Mouse (Mus musculus): ENCODE results near the gene Lrrc74a. TPM values are rescaled to one million over a fixed set of nuclear protein-coding genes. Genes with fewer than 3 reads are reported as not detected.

The Lrrc74a gene
- polyA plus RNA-seq, 1 experiment from 2014 or later, result not detected

GRCm38 (mm10) chr12:86714026-86714425, 20.1 kb upstream of the Lrrc74a start:
- Histone ChIP-seq H3K27ac (no peak overlapping the region), H3K9ac (no peak overlapping the region), H3K4me3 (replicated peaks; ENCODE audit: low read length) (no peak overlapping the region), H3K36me3 (replicated peaks; ENCODE audit: control insufficient read depth, insufficient read depth) (peaks cover 15% of the 10 kb centered on the region), H3K4me1 (replicated peaks; ENCODE audit: control insufficient read depth, insufficient read depth, low read length) (no peaks in the 10 kb centered on the region), H3K9me3 (ENCODE audit: control insufficient read depth, low read length) (no peaks in the 10 kb centered on the region), H3K4me2 (replicated peaks) (no peak overlapping the region), H3K27me3 (ENCODE audit: control insufficient read depth, insufficient read depth, low read length) (no peaks in the 10 kb centered on the region)
- ATAC-seq (ENCODE audit: low FRiP score), result no peak
- no peak for DNase-seq (ENCODE audit: low spot score)
- 79% methylated on average over 5 of the region's 5 CpGs for WGBS

- Histone ChIP-seq H3K9me3 (ENCODE audit: control insufficient read depth, low read length) (no peaks in the 10 kb centered on the region), H3K4me1 (replicated peaks; ENCODE audit: control insufficient read depth, insufficient read depth, low read length) (no peaks in the 10 kb centered on the region), H3K36me3 (replicated peaks; ENCODE audit: control insufficient read depth, insufficient read depth) (peaks cover 19% of the 10 kb centered on the region), H3K4me2 (replicated peaks) (no peak overlapping the region), H3K4me3 (replicated peaks; ENCODE audit: low read length) (no peak overlapping the region), H3K27ac (no peak overlapping the region), H3K9ac (no peak overlapping the region), H3K27me3 (ENCODE audit: control insufficient read depth, insufficient read depth, low read length) (no peaks in the 10 kb centered on the region)
- WGBS, result 50% methylated on average over 5 of the region's 5 CpGs
- no peak for ATAC-seq (ENCODE audit: low FRiP score)
- peak; percentile 72 for DNase-seq (ENCODE audit: low spot score)
Observed at GRCm38 (mm10) chr12:86715401-86715800, 18.8 kb upstream of the Lrrc74a start.

GRCm38 (mm10) chr12:86716962-86717361, 17.2 kb upstream of the Lrrc74a start:
- H3K4me2 ChIP-seq (replicated peaks), result no peak overlapping the region
- ATAC-seq (ENCODE audit: low FRiP score) (no peak), DNase-seq (ENCODE audit: low spot score) (no peak)
- H3K4me3 ChIP-seq (replicated peaks; ENCODE audit: low read length), result no peak overlapping the region
- H3K4me1 ChIP-seq (replicated peaks; ENCODE audit: control insufficient read depth, insufficient read depth, low read length), result no peaks in the 10 kb centered on the region
- peaks cover 19% of the 10 kb centered on the region for H3K36me3 ChIP-seq (replicated peaks; ENCODE audit: control insufficient read depth, insufficient read depth)
- 94% methylated on average over 11 of the region's 11 CpGs for WGBS
- no peaks in the 10 kb centered on the region for H3K9me3 ChIP-seq (ENCODE audit: control insufficient read depth, low read length)
- H3K9ac ChIP-seq, result no peak overlapping the region
- no peaks in the 10 kb centered on the region for H3K27me3 ChIP-seq (ENCODE audit: control insufficient read depth, insufficient read depth, low read length)
- no peak overlapping the region for H3K27ac ChIP-seq

GRCm38 (mm10) chr12:86719961-86720639, 14.1 kb upstream of the Lrrc74a start:
- H3K27ac ChIP-seq, result no peak overlapping the region
- H3K9me3 ChIP-seq (ENCODE audit: control insufficient read depth, low read length), result no peaks in the 10 kb centered on the region
- WGBS, result 88% methylated on average over 18 of the region's 18 CpGs

GRCm38 (mm10) chr12:86721453-86721852, 12.7 kb upstream of the Lrrc74a start:
- no peak overlapping the region for H3K9ac ChIP-seq
- 81% methylated on average over 5 of the region's 5 CpGs for WGBS

More at GRCm38 (mm10) chr12:86719961-86720639, 14.1 kb upstream of the Lrrc74a start:
- ATAC-seq (ENCODE audit: low FRiP score), result no peak
- no peak for DNase-seq (ENCODE audit: low spot score)
- H3K4me3 ChIP-seq (replicated peaks; ENCODE audit: low read length), result no peak overlapping the region
- peaks cover 19% of the 10 kb centered on the region for H3K36me3 ChIP-seq (replicated peaks; ENCODE audit: control insufficient read depth, insufficient read depth)
- H3K4me1 ChIP-seq (replicated peaks; ENCODE audit: control insufficient read depth, insufficient read depth, low read length), result peaks cover 5% of the 10 kb centered on the region; the same call in 1 of the 2 replicates
- H3K9ac ChIP-seq, result no peak overlapping the region
- no peaks in the 10 kb centered on the region for H3K27me3 ChIP-seq (ENCODE audit: control insufficient read depth, insufficient read depth, low read length)
- no peak overlapping the region for H3K4me2 ChIP-seq (replicated peaks)

GRCm38 (mm10) chr12:86724300-86724699, 9.9 kb upstream of the Lrrc74a start:
- no peak for DNase-seq (ENCODE audit: low spot score)
- WGBS, result 77% methylated on average over 2 of the region's 2 CpGs
- Histone ChIP-seq H3K4me3 (replicated peaks; ENCODE audit: low read length) (no peak overlapping the region), H3K27ac (no peak overlapping the region), H3K36me3 (replicated peaks; ENCODE audit: control insufficient read depth, insufficient read depth) (peaks cover 4% of the 10 kb centered on the region; the same call in 1 of the 2 replicates), H3K27me3 (ENCODE audit: control insufficient read depth, insufficient read depth, low read length) (no peaks in the 10 kb centered on the region), H3K9ac (no peak overlapping the region), H3K4me2 (replicated peaks) (no peak overlapping the region), H3K9me3 (ENCODE audit: control insufficient read depth, low read length) (no peaks in the 10 kb centered on the region), H3K4me1 (replicated peaks; ENCODE audit: control insufficient read depth, insufficient read depth, low read length) (peaks cover 10% of the 10 kb centered on the region; the same call in 1 of the 2 replicates)
- ATAC-seq (ENCODE audit: low FRiP score), result no peak

More at GRCm38 (mm10) chr12:86721453-86721852, 12.7 kb upstream of the Lrrc74a start:
- H3K4me1 ChIP-seq (replicated peaks; ENCODE audit: control insufficient read depth, insufficient read depth, low read length), result peaks cover 10% of the 10 kb centered on the region; the same call in 1 of the 2 replicates
- H3K4me3 ChIP-seq (replicated peaks; ENCODE audit: low read length), result no peak overlapping the region
- H3K36me3 ChIP-seq (replicated peaks; ENCODE audit: control insufficient read depth, insufficient read depth), result peaks cover 16% of the 10 kb centered on the region
- no peak for DNase-seq (ENCODE audit: low spot score)
- H3K4me2 ChIP-seq (replicated peaks), result no peak overlapping the region
- no peak for ATAC-seq (ENCODE audit: low FRiP score)
- no peaks in the 10 kb centered on the region for H3K27me3 ChIP-seq (ENCODE audit: control insufficient read depth, insufficient read depth, low read length)
- no peak overlapping the region for H3K27ac ChIP-seq
- H3K9me3 ChIP-seq (ENCODE audit: control insufficient read depth, low read length), result no peaks in the 10 kb centered on the region

- H3K27ac ChIP-seq, result peak overlapping the region; percentile 75
- no peaks in the 10 kb centered on the region for H3K27me3 ChIP-seq (ENCODE audit: control insufficient read depth, insufficient read depth, low read length)
- peak overlapping the region; percentile 77 for H3K4me3 ChIP-seq (replicated peaks; ENCODE audit: low read length)
- H3K4me1 ChIP-seq (replicated peaks; ENCODE audit: control insufficient read depth, insufficient read depth, low read length), result peaks cover 10% of the 10 kb centered on the region; the same call in 1 of the 2 replicates
- peak overlapping the region; percentile 73 for H3K9ac ChIP-seq
- ATAC-seq (ENCODE audit: low FRiP score) (peak; percentile 12), DNase-seq (ENCODE audit: low spot score) (peak; percentile 54)
- WGBS, result under 1% methylated on average over 19 of the region's 19 CpGs
- H3K36me3 ChIP-seq (replicated peaks; ENCODE audit: control insufficient read depth, insufficient read depth), result no peaks in the 10 kb centered on the region; the same call in 1 of the 2 replicates
- no peaks in the 10 kb centered on the region for H3K9me3 ChIP-seq (ENCODE audit: control insufficient read depth, low read length)
- H3K4me2 ChIP-seq (replicated peaks), result peak overlapping the region; percentile 88
Observed at GRCm38 (mm10) chr12:86725706-86726105, 8.5 kb upstream of the Lrrc74a start.

- peak within 1 kb of the TSS; percentile 75 for H3K27ac ChIP-seq
- H3K4me3 ChIP-seq (replicated peaks; ENCODE audit: low read length), result peak within 1 kb of the TSS; percentile 77
- DNase-seq (ENCODE audit: low spot score), result peak; percentile 94
- peak within 1 kb of the TSS; percentile 88 for H3K4me2 ChIP-seq (replicated peaks)
- no peaks in the 10 kb centered on the region for H3K36me3 ChIP-seq (replicated peaks; ENCODE audit: control insufficient read depth, insufficient read depth)
- H3K27me3 ChIP-seq (ENCODE audit: control insufficient read depth, insufficient read depth, low read length), result no peaks in the 10 kb centered on the region
- ATAC-seq (ENCODE audit: low FRiP score), result peak; percentile 98
- peaks cover 10% of the 10 kb centered on the region; the same call in 1 of the 2 replicates for H3K4me1 ChIP-seq (replicated peaks; ENCODE audit: control insufficient read depth, insufficient read depth, low read length)
- no peaks in the 10 kb centered on the region for H3K9me3 ChIP-seq (ENCODE audit: control insufficient read depth, low read length)
- WGBS, result under 1% methylated on average over 38 of the region's 44 CpGs
- H3K9ac ChIP-seq, result peak within 1 kb of the TSS; percentile 73
Observed at GRCm38 (mm10) chr12:86726120-86726640, 8.0 kb upstream of the Lrrc74a start, which contains the start of gene Angel1. Gene Angel1 (minus strand): TSS chr12:86726460.

GRCm38 (mm10) chr12:86761036-86761435, 26.9 kb downstream of the Lrrc74a start:
- no peak for ATAC-seq (ENCODE audit: low FRiP score)
- no peak overlapping the region for H3K9ac ChIP-seq
- no peak overlapping the region for H3K27ac ChIP-seq
- no peaks in the 10 kb centered on the region for H3K4me1 ChIP-seq (replicated peaks; ENCODE audit: control insufficient read depth, insufficient read depth, low read length)
- no peak for DNase-seq (ENCODE audit: low spot score)
- WGBS, result 79% methylated on average over 13 of the region's 13 CpGs
- no peak overlapping the region for H3K4me2 ChIP-seq (replicated peaks)
- no peaks in the 10 kb centered on the region for H3K36me3 ChIP-seq (replicated peaks; ENCODE audit: control insufficient read depth, insufficient read depth)
- H3K27me3 ChIP-seq (ENCODE audit: control insufficient read depth, insufficient read depth, low read length), result no peaks in the 10 kb centered on the region
- no peak overlapping the region for H3K4me3 ChIP-seq (replicated peaks; ENCODE audit: low read length)
- H3K9me3 ChIP-seq (ENCODE audit: control insufficient read depth, low read length), result no peaks in the 10 kb centered on the region

Data from hindbrain, embryonic 14.5 days (tissue).